Mouse (Mus musculus): ENCODE measurements around the gene Map3k14.
"Not testable (repeated sequence)": the region's sequence is repeated elsewhere in the genome, so short reads cannot be mapped to it uniquely, and the experiment has no call there.

The Map3k14 gene

DNA sequence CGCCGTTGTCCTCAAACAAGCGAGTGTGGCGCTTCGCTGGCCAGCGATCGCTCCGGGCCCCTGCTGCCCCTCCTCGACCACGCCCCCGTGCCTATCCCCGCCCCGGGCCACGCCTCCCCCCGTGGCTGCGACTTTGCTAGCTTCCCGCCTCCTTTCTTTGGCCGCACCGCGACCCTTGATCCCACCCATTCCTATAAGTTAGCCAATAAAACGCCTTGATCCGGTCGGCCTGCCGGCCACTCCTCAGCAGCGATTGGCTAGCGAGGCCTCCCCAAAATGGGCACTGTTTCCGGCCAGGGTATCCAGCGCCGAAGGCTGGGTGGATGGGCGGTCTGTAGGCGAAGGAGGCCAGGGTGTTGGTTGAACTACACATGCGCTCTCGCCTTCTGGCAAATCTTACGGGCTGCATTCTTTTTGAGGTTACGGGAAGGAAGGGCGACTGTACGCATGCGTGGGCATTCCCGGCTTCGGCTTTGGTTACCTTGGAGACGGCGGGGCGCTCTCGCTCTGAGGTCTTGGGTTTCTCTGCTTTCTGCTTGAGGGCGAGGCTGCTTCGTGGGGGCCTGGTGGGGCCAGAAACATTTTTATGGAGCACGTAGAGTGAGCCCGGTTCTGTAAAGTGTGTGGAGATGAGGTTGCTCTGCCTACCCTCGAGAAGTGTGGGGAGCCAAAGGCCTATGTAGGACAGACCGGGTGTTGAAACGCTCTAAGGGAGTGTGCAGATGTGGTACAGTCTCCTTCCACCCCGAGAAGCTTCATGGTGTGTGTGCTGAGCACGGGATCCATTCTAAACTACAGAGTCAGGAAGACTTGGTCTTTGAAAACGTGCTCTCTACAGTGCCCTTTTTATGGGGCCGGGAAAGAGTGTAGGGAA, at the start of gene Map3k14:
TSS of gene Map3k14 (minus strand) at position 127 of the 874 bp plus-strand sequence.
- peak; percentile 99 to 100 for DNase-seq

DNA sequence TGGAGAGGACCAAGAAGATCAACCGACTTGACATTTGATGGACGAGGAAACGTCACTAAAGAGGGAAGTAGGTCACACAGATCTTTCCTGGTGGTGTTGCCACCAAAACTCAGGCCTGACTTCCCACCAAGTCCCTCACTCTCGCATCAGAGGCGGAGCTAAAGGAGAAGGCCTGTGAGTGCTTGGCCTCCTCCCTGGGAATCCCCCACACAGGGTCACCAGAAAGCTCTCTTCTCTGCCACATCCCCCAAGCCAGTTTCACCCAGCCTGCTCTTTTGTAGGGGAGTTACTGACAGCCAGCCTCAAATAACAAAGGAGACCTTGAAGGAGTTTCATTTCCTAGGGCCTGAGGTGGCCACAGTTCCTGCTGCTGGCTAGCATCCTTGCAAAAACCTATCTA, 48.1 kb upstream of the Map3k14 start:
- no peak for DNase-seq

- peak; percentile 55 to 69 for DNase-seq
Measured at GRCm38 (mm10) chr11:103314736-103315374, 47.6 kb upstream of the Map3k14 start.

GRCm38 (mm10) chr11:103313542-103313941, 46.3 kb upstream of the Map3k14 start:
- no peak for DNase-seq

GRCm38 (mm10) chr11:103312655-103313255, 45.5 kb upstream of the Map3k14 start:
- peak in 1 of 2 experiments; percentile 29 for DNase-seq

GRCm38 (mm10) chr11:103311960-103312611, 44.8 kb upstream of the Map3k14 start:
- DNase-seq, result peak; percentile 61 to 79

DNA sequence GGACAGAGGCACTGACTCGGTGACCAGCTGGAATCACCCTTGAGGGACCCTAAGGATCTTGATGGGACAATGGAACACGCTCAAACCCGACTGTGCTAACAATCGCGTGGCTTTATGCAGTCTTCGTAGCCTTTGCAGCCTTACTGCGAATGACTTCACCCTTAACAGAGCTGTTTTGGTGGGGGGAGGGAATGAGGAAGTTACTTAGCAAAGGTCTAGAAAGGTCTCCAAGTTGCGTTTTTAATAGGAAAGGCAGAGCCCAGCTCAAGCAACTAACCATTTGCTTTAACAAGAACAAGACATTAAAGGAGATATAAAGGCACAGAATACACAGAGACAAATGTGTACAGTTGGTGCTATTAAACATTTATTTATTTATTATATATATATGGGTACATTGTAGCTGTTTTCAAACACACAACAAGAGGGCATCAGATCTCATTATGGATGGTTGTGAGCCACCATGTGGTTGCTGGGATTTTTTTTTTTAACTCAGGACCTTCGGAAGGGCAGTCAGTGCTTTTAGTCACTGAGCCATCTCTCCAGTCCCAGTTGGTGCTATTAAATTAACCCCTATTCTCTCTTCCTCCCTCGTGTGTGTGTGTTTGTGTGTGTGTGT, 42.8 kb upstream of the Map3k14 start:
- no peak for DNase-seq

DNA sequence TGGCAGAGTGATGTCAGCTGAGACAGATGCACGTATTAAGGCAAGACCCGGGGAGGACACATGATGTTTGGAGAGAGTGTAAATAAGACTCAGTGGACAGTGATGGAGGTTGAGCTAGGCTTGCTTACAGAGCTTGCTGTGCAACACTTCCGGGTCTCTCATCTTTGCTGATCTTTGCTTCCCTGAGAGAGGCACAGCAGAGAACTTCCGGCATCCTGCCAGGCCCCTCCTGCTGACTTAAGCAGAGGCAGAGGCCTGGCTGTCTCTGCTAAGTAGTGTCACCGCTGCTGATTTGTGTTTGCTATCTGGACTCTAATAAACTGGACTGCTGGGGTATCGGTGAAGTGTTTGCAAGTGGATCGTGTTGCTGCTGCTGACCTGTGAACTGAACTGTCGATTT, 40.6 kb upstream of the Map3k14 start:
- peak; percentile 80 to 88 for DNase-seq

GRCm38 (mm10) chr11:103304525-103304924, 37.3 kb upstream of the Map3k14 start:
- no peak for DNase-seq

DNA sequence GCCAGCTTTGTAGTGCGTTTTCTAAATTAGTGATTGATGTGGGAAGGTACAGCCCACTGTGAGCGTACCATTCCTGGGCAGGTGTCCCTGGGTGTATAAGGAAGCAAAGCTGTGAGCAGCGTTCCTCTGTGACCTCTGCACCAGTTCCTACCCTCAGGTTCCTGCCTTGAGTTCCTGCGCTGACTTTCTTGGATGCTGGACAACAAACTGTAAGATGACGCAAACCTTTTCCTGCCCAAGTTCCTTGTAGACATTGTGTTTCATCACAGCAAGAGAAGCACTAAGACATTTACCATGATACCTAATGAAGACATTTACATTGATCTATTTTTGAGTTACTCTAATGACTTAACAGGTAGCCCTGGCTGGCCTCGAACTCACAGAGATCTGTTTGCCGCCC, 27.5 kb upstream of the Map3k14 start:
- no peak for DNase-seq

DNA sequence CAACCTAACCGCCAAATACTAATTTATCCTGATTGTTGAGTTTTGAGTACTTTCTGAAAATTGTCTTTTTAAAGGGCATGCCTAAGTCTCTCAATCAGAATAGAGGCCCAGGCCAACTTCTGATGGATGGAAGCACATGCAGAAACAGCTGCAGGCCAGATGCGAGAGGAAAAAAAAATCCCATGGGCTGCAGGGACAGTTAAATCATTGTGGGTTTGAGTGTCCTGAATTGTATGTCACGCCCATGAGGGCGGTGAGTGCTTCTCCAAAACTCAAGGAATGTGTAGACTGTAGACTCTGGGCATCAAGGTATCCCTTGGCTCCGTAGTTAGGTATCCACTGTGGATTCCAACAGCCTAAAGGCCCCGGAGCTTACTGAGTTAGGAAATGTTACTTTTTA, 26.8 kb upstream of the Map3k14 start:
- DNase-seq, result no peak

DNA sequence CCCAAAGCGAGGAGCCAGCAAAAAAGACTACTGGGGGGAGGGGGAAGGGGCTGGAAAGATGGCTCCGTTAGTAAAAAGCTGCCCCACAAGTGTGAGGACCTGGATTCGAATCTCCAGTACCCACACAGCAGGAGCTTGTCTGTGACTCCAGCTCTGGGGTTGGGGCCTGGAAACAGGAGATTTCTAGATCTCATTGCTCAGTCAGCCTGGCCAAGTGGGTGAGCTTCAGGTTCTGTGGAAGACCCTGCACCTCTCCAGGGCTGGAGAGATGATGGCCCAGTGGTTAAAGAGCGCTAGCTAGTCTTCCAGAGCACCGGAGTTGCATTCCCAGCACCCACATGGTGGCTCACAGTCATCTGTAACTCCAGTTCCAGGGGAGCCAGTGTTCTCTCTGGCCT, 25.6 kb upstream of the Map3k14 start:
- no peak for DNase-seq

GRCm38 (mm10) chr11:103292152-103292889, 25.0 kb upstream of the Map3k14 start:
- DNase-seq, result peak; percentile 46 to 71

GRCm38 (mm10) chr11:103290841-103291240, 23.6 kb upstream of the Map3k14 start:
- not testable (repeated sequence) for DNase-seq

- no peak for DNase-seq
Measured at GRCm38 (mm10) chr11:103288291-103288963, 21.2 kb upstream of the Map3k14 start.

- no peak for DNase-seq
Measured at GRCm38 (mm10) chr11:103286910-103287309, 19.6 kb upstream of the Map3k14 start.

DNA sequence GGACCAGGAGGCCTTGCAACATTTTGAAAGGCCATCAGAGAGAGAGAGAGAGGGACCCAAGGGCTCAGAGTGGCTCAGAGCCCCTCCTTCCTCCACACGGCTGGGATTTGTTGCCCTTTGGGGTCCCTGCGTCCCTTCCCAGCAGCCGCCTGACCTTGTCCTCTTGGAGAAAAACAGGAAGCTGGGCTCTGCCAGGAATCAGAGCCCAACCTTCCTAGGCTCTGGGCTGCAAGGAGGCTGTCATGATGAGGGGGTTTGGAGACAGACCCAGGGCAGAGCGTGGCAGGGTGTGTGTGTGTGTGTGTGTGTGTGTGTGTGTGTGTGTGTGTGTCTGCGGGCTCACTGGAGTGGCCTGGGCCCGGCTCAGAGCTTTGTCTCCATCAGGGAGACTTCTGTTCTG, 18.7 kb upstream of the Map3k14 start:
- peak; percentile 60 to 62 for DNase-seq

DNA sequence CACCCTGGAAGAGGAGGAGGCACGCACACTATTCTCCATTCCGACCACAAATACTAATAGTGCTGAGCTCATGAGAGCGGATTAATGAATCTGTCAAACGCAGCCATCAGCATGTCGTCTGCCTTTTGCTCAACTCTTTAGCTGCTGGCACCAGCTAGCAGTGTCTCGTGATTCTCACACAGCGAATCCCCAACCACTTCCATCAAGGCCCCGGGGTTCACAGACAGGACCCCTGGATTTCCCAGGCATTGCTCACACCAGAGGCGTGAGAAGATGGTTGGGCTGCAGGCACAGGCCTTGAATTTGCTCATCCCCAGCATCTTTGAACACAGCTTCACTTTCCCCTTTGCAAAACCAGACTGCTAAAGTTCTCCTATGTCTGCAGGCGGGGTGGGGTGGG, 18.0 kb upstream of the Map3k14 start:
- no peak for DNase-seq

DNA sequence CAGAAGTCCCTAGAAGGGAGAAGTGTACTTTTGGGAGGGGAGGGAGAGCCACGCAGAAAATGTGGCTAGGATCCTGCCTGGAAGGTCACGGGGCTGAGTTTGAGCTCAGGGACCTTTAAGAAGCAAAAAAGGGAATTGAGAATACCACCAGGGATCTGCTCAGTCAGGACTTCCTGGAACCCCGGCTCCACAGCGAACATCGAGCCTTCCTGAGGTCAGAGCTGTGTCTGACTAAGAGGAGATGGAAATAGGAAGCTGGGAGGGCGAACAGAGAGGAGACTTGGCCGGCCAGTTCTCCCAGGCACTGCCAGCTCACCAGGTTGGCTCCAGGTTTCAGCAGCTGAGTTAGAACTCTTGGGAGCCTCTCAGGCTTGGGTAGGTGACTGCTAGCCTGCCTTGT, 14.5 kb upstream of the Map3k14 start:
- no peak for DNase-seq

DNA sequence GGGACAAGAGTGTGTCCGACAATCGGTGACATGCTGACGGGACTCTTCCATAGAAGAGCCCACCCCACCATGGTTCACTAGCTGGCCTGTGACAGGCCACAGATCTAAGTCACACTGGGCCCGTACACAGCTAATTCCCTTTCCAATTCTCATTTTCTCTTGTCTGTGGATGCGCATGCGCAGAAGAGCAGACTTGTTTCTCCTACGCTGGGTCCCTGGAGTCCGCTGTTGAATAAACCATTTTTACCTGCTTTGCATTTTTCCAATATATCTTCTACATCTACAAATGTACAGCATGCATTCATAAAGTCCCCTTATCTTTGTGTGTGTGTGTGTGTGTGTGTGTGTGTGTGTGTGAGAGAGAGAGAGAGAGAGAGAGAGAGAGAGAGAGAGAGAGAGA, 9.2 kb upstream of the Map3k14 start:
- no peak for DNase-seq

- DNase-seq, result no peak
Measured at GRCm38 (mm10) chr11:103272888-103273287, 5.6 kb upstream of the Map3k14 start.

Data from kidney, postnatal 36 days (tissue).